Mouse (Mus musculus): ENCODE data around the gene Slc19a3.

GRCm38 (mm10) chr1:82974342-82974741, 63.9 kb downstream of the Slc19a3 start:
- TF ChIP-seq CTCF (IDR thresholded peaks at IDR 0.05), result no peak
- TF ChIP-seq POLR2A (IDR thresholded peaks at IDR 0.05; ENCODE audit: insufficient read depth, low read depth, low read length), result no peak
- TF ChIP-seq EP300 (IDR thresholded peaks at IDR 0.05; ENCODE audit: insufficient read depth, low read depth, low read length), result no peak

All from heart, adult 2 months (tissue).